Mouse (Mus musculus): ENCODE measurements around the gene Sapcd1. TPM values are rescaled to one million over a fixed set of nuclear protein-coding genes. Genes with fewer than 3 reads are reported as not detected.

Gene Sapcd1
- polyA plus RNA-seq, 1 experiment: 0.94 TPM

DNA sequence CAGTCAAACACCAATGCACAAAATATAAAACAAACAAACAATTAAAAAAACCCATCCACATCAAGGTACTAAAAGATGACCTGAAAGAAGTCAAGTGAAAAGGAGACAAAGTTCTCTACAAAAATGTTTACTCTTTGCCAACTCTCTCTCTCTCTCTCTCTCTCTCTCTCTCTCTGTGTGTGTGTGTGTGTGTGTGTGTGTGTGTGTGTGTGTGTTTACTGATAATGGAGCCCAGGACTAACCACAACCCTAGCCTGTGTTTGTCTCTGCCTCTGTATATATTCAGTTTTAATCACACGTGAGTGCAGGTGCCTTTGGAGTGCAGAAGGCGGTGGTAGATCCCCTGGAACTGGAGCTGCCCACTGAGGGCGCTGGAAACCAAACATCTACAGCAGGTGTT lies 29.3 kb upstream of the Sapcd1 start:
- TF ChIP-seq POLR2A (IDR thresholded peaks at IDR 0.05; ENCODE audit: extremely low read depth, insufficient read depth, low read length): no peak
- TF ChIP-seq CTCF (IDR thresholded peaks at IDR 0.05; ENCODE audit: extremely low read depth, insufficient read depth, low read length): no peak
- no peaks in the 10 kb centered on the region for H3K4me1 ChIP-seq (ENCODE audit: control insufficient read depth, insufficient read depth, low read length)
- H3K4me3 ChIP-seq (ENCODE audit: insufficient read depth, low read length): no peak overlapping the region
- H3K27ac ChIP-seq (ENCODE audit: insufficient read depth, low read length): no peak overlapping the region

DNA sequence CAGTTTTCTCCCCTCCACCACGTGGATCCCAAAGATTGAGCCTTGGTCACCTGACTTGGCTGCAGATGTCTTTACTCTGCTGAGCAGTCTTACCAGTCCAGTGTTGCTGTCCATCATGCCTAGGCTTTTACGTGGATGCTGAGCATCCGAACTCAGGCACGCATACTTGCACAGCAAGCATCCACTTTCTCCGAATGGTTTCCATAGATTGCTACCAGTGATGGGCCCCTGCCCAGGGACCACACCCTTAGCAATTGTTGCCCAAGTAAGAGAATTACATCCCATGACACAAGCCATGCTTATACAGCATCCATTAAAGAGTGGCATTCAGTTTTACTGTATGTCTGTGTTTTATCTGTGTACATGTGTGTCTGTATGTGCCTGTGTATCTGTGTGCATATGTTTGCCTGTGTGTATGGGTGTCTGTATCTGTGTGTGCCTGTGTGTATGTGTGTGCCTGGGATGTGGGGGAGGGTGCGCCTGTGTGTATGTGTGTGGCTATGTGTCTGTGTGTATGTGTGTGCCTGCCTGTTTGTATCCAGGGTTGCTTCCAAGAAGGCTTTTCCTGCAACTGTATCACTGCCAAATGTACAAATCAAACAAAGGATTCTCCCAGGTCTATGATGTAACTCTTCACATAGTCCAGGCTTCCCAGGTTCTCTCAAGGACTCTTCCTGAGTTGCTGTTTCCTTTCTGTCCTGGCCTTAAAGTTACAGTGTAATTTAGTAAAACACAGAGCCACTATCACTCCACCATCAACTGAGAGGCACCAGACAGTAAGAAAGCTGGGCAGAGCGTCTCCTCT lies 28.1 kb upstream of the Sapcd1 start:
- TF ChIP-seq POLR2A (IDR thresholded peaks at IDR 0.05; ENCODE audit: extremely low read depth, insufficient read depth, low read length) (no peak), CTCF (IDR thresholded peaks at IDR 0.05; ENCODE audit: extremely low read depth, insufficient read depth, low read length) (no peak)
- no peak overlapping the region for H3K4me3 ChIP-seq (ENCODE audit: insufficient read depth, low read length)
- H3K4me1 ChIP-seq (ENCODE audit: control insufficient read depth, insufficient read depth, low read length): no peaks in the 10 kb centered on the region
- H3K27ac ChIP-seq (ENCODE audit: insufficient read depth, low read length): no peak overlapping the region

GRCm38 (mm10) chr17:35052271-35052798 lies 24.5 kb upstream of the Sapcd1 start:
- H3K4me3 ChIP-seq (ENCODE audit: insufficient read depth, low read length): no peak overlapping the region
- TF ChIP-seq CTCF (IDR thresholded peaks at IDR 0.05; ENCODE audit: extremely low read depth, insufficient read depth, low read length): no peak
- no peak for TF ChIP-seq POLR2A (IDR thresholded peaks at IDR 0.05; ENCODE audit: extremely low read depth, insufficient read depth, low read length)
- H3K27ac ChIP-seq (ENCODE audit: insufficient read depth, low read length): no peak overlapping the region
- no peaks in the 10 kb centered on the region for H3K4me1 ChIP-seq (ENCODE audit: control insufficient read depth, insufficient read depth, low read length)

DNA sequence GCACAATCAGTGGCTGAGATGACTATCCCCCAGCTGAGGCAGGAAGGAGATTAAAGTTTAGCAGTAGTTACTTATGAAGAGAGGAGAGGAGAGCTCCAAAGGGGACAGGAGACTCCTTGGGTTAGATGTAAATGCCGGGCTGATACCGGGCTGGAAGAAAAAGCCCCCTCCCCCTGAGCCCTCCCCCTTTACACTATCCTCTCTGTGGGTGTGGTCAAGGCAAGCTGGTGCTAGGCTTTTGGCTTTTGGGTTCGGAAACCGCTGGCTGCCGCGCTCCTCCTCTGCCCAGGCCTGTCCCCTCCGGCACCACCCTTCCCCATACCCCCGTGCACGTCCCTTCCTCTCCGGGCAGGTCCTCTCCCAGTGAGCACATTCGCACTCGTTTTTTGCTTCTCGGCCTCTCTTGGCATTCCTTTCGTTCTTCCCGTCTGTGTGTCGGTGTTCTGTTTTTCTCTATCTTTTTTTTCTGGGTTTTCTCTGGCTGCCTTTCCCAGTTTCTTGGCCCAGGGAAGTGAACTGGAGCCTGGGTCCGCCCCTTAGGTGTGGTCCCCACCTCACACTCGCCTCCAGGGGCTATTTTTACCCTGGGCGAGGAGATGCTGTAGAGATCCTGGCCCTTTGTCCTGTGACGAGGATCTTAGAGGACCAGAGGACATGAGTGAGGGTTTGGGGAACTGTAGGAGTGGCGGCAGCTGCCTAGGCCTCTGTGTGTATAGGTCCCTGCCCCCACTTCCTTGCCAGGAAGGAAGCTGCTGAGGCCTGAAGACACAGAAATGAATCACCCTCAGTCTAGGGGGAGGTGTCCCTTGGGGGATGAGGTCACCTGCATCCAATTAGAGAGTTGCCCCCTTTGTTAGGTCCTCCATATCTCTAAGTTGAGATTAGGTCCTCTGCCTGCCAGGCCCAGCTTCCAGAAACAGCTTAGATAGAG lies 23.6 kb upstream of the Sapcd1 start:
- no peaks in the 10 kb centered on the region for H3K4me1 ChIP-seq (ENCODE audit: control insufficient read depth, insufficient read depth, low read length)
- H3K27ac ChIP-seq (ENCODE audit: insufficient read depth, low read length): peak overlapping the region; percentile 60
- H3K4me3 ChIP-seq (ENCODE audit: insufficient read depth, low read length): peak overlapping the region; percentile 27
- peak; percentile 43; the same call in 1 of the 2 replicates for TF ChIP-seq POLR2A (IDR thresholded peaks at IDR 0.05; ENCODE audit: extremely low read depth, insufficient read depth, low read length)
- TF ChIP-seq CTCF (IDR thresholded peaks at IDR 0.05; ENCODE audit: extremely low read depth, insufficient read depth, low read length): no peak

DNA sequence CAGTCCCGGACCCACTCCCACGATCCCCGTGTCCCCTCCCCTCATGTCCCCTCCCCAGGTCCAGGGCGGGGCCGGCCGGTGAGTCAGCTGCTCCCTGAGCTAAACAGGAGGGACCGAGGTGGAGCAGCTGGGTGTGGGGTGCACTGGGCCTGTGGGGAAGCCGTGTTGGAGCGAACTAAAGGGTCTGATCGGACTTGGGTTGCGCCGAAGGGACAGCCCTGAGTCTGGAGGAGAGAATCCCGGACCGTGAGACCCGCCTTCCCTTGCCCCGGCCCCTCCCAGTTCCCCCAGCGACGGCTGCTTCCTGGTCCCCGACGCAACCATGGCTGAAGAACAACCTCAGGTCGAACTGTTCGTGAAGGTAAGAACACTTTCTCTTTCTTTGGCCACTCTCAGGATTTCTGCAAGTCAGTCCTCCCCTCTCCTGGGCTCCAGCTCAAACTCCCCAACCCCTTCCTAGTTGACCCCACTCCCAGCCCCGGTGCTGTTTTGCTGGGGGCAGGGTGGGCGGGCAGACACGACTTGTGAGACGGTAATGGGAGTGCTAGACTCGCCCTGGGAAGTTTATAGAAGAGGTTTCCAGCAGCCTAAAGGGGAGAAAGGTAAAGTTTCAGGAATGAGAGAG lies 22.4 kb upstream of the Sapcd1 start:
- Histone ChIP-seq H3K4me1 (ENCODE audit: control insufficient read depth, insufficient read depth, low read length) (no peaks in the 10 kb centered on the region), H3K27ac (ENCODE audit: insufficient read depth, low read length) (peak overlapping the region; percentile 33), H3K4me3 (ENCODE audit: insufficient read depth, low read length) (peak overlapping the region; percentile 27)
- TF ChIP-seq POLR2A (IDR thresholded peaks at IDR 0.05; ENCODE audit: extremely low read depth, insufficient read depth, low read length) (0 out of 2 replicates have a peak, but pooled peaks have one; percentile 7), CTCF (IDR thresholded peaks at IDR 0.05; ENCODE audit: extremely low read depth, insufficient read depth, low read length) (no peak)

DNA sequence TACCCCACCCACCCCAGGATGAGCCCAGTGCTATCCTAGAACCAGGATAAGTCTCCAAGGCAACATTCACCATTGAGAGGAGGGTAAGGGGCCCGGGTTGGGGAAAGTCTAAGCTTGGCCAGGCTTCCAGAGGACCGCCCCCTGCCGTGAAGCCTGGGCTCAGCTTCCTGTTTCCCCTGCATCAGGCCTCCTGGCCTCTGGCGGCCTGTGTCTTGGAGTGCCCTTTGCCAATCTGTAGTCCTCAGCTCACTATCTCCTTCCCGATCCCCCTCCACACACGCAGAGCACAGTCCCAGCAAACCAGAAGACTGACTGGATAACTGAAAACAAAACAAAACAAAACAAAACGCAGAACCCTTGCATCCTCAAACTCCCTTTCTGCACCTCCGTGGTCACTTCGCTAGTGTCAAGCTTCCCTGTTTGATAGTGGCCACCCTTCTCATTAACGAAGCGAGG lies 21.8 kb upstream of the Sapcd1 start, which contains the start of gene Clic1:
Clic1 (plus strand) TSS at position 406 of the 456 bp plus-strand sequence.
- H3K27ac ChIP-seq (ENCODE audit: insufficient read depth, low read length): peak within 1 kb of the TSS; percentile 33
- H3K4me3 ChIP-seq (ENCODE audit: insufficient read depth, low read length): peak within 1 kb of the TSS; percentile 27
- TF ChIP-seq CTCF (IDR thresholded peaks at IDR 0.05; ENCODE audit: extremely low read depth, insufficient read depth, low read length) (no peak), POLR2A (IDR thresholded peaks at IDR 0.05; ENCODE audit: extremely low read depth, insufficient read depth, low read length) (no peak)
- H3K4me1 ChIP-seq (ENCODE audit: control insufficient read depth, insufficient read depth, low read length): no peaks in the 10 kb centered on the region

- Histone ChIP-seq H3K27ac (ENCODE audit: insufficient read depth, low read length) (no peak overlapping the region), H3K4me3 (ENCODE audit: insufficient read depth, low read length) (no peak overlapping the region), H3K4me1 (ENCODE audit: control insufficient read depth, insufficient read depth, low read length) (no peaks in the 10 kb centered on the region)
- TF ChIP-seq POLR2A (IDR thresholded peaks at IDR 0.05; ENCODE audit: extremely low read depth, insufficient read depth, low read length) (no peak), CTCF (IDR thresholded peaks at IDR 0.05; ENCODE audit: extremely low read depth, insufficient read depth, low read length) (no peak)
Observed at GRCm38 (mm10) chr17:35048932-35049440, 21.2 kb upstream of the Sapcd1 start.

GRCm38 (mm10) chr17:35048149-35048931 lies 20.5 kb upstream of the Sapcd1 start:
- no peak for TF ChIP-seq CTCF (IDR thresholded peaks at IDR 0.05; ENCODE audit: extremely low read depth, insufficient read depth, low read length)
- Histone ChIP-seq H3K4me3 (ENCODE audit: insufficient read depth, low read length) (no peak overlapping the region), H3K4me1 (ENCODE audit: control insufficient read depth, insufficient read depth, low read length) (no peaks in the 10 kb centered on the region), H3K27ac (ENCODE audit: insufficient read depth, low read length) (no peak overlapping the region)

Measured in cortical plate, adult 2 months (tissue).